Mouse (Mus musculus): Measurements from ENCODE around the gene Rab4b.

Gene Rab4b

DNA sequence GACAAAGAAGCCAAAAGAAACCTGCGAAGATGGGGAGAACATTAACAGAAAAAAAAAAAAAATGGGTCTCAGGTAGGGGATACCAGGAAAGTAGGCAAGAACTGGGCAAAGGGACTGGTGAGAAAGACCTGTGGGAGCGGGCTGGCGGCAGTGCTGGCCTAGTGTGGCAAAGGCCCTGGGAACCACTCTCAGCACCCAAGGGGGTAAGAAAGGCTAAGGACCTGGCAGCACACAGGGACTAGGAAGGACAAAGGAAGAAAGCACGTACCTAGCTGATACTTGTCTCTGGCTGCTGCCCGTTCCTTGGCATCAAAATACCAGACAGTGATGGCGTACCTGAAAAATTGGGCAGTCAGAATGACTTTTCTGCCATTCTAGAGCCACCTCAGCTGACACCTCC is 19.4 kb downstream of the Rab4b start:
- DNase-seq (ENCODE audit: low spot score): no peak

- no peak for DNase-seq (ENCODE audit: low spot score)
Measured at GRCm38 (mm10) chr7:27158171-27158570, 20.5 kb downstream of the Rab4b start.

GRCm38 (mm10) chr7:27156005-27156404 is 22.7 kb downstream of the Rab4b start:
- DNase-seq (ENCODE audit: low spot score): no peak

DNA sequence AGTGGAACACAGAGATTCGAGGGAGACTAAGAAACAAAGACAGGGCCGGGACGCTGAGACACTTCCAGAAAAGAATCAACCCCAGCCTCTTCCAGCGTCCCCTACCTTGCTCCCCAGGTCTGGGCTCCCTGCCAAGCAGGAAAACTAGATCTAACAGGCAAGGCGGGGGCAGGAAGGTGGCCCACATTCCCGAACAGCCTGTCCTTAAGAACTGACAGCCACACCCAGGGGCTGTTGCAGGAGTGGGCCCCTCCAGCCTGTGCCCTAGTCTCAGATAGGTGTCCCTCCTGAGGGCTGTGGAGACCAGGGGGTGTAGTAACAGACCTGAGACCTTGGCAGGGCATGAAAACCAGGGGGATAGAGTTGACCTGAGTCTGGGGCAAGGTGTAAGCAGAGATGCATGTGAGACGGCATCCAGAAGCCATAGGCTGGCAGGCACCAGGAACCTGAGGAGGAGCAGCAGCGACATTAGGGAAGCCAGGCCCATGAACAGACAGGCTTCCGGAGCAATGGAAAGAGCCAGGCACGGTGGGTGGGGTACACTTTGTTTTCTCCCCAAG is 25.4 kb downstream of the Rab4b start, which contains the start of gene Cyp2t4:
Gene Cyp2t4 (plus strand): TSS at position 510 of the 560 bp plus-strand sequence.
- no peak for DNase-seq (ENCODE audit: low spot score)

GRCm38 (mm10) chr7:27136410-27136996 is 42.2 kb downstream of the Rab4b start:
- no peak for DNase-seq (ENCODE audit: low spot score)

DNA sequence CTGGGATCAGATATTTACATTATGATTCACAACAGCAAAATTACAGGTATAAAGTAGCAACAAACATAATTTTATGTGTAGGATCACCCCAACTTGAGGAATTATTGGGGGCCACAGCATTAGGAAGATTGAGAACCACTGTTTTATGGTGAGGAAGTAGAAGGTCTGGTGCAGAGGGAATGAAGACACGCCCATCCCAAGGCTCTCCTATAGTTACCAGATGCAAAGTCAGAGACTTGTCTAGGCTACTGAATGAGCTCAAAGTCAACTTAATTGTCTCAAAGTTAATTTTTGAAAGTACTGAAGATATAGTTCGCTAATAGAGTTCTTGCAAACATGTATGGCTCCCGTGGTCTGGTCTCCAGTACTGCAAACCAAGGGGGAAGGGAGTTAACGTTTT is 44.9 kb downstream of the Rab4b start:
- no peak for DNase-seq (ENCODE audit: low spot score)

DNA sequence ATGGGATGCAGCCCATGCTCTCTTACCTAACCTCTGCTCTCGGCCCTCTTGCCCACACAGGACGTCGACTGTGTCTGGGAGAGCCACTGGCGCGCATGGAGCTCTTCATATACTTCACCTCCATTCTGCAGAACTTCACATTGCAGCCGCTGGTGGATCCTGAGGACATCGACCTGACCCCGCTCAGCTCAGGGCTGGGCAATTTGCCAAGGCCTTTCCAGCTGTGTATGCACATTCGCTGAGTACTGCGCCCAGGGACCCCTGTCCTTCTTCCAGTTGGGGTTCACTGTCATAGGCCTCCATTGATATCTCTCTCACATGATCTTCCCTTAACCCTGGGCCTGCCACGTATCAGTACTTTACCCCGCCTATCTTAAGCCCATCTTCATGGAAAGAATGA is 45.5 kb downstream of the Rab4b start:
- peak; percentile 27 for DNase-seq (ENCODE audit: low spot score)

- peak; percentile 54 for DNase-seq (ENCODE audit: low spot score)
Measured at GRCm38 (mm10) chr7:27132588-27132987, 46.1 kb downstream of the Rab4b start.

DNA sequence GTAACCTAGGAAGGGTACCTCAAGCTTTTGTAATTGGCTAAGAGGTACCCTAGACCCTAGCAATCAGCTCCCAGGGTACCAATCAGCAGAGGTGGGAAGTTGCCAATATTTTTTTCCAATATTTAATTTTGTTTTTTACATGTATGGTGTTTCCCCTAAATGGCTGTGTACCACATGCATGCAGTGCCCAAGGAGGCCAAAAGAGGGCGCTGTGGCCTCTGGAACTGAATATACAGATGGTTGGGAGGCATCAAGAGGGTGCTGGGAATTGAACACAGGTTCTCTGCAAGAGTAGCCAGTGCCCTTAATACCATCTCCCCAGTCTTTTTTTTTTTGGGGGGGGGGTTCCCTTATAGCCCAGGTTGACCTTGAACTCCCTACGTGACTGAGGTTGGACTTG is 47.3 kb downstream of the Rab4b start:
- no peak for DNase-seq (ENCODE audit: low spot score)

DNA sequence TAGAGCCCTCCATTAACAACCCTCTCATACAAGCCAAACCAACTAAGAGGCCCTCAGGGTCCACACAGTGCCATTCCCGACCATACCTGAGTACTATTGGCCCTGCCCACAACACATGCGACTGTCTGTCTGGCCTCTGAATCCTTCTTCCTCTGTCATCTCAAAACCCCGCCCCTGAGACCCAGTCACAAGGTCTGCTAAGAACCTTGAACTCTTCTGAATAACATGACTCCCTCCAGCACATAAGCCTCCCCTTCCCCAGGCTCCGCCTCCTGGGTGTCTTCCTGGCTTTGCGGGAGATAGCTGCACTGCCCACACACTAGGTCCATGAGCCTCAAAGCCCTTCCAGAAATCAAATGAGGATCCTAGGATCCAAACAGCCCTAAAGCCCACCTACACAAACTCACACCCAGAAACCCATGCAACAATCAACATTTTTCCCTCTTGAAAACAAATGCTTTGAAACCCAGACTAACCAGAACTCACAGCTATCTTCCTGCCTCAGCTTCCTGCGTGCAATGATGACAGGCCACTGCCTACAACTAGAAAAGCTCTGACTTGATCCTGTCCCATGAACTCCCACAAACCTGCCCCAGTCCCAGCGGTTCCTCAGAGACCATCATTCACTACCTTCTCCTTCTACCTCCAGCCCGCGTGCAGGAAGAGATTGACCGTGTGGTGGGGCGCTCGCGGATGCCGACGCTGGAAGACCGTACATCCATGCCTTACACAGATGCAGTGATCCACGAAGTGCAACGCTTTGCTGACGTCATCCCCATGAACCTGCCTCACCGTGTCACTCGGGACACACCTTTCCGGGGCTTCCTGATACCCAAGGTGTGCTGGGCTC is 48.0 kb downstream of the Rab4b start:
- DNase-seq (ENCODE audit: low spot score): no peak

DNA sequence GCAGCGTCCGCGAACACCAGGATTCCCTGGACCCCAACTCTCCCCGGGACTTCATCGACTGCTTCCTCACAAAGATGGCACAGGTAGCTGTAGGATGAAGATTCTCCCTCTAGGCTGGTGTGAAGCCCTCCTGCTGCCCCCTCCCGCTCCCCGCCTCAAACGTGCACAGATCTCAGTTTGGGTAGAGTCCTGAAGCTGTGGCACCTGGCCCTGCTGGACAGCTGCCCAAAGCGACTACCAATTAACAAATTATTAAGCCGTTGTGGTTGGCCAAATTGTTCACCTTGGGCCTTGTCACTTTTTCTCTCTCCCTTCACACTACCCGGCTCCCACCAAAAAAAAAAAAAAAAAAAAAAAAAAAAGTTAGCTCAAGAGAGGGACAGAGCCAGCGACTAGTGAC is 48.9 kb downstream of the Rab4b start:
- DNase-seq (ENCODE audit: low spot score): no peak

GRCm38 (mm10) chr7:27128946-27129345 is 49.8 kb downstream of the Rab4b start:
- no peak for DNase-seq (ENCODE audit: low spot score)

GRCm38 (mm10) chr7:27128162-27128561 is 50.5 kb downstream of the Rab4b start:
- DNase-seq (ENCODE audit: low spot score): no peak

- DNase-seq (ENCODE audit: low spot score): no peak
Measured at GRCm38 (mm10) chr7:27124969-27125368, 53.7 kb downstream of the Rab4b start.

DNA sequence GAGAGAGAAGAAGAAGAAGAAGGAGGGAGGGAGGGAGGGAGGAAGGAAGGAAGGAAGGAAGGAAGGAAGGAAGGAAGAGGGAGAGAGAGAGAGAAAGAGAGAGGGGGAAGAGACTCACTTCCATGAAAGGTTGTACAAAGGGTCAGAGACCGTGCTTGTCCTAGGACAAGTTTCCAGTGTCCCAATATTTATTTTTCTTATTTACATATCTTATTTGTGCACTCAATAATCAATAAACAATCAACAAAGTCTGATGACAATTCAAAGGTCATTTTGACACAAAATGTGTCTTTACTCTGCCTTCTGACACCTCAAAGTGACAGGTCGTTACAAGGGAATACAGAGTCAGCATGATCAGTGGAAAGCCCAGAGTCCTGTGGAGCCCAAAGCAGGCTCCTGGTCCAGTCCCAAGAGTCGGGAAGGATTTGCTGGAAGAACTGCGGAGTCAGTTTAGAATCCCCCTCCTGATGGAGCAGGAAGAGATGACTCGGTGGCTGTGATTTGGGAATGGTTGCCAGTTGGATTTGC is 54.3 kb downstream of the Rab4b start:
- DNase-seq (ENCODE audit: low spot score): no peak

GRCm38 (mm10) chr7:27119676-27120075 is 59.0 kb downstream of the Rab4b start, which contains the start of gene Cyp2f2:
TSS of gene Cyp2f2 (plus strand) at chr7:27119909.
- DNase-seq (ENCODE audit: low spot score): no peak

All from MN1 (cell line).